Mouse (Mus musculus): ENCODE measurements at regions not wholly inside any gene's neighbourhood (a gene's known extent, or its start where the extent isn't known, plus 50 kb on each side); places are given as distances from the start of the nearest gene placed in this dataset.

DNA sequence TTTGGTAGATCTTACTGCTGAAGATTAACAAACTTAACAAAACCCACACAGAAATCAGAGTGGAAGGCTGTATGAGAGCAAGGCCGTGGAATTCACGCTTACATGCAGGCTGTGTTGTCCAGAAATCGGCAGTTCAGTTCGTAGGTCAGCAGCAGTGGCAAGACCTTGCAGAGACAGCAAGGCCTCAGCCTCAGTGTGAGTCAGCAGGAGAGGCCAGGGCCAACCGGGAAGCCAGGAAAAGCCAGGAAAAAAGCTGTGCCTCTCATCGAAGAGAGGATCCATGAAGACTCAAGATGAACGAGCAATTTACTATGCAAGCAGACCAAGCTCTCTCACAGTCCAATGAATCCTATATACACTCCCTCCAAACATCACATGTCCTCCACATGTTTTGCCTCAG, 103.4 kb upstream of the 1700021F07Rik start:
- no peak for DNase-seq (ENCODE audit: low spot score)

DNA sequence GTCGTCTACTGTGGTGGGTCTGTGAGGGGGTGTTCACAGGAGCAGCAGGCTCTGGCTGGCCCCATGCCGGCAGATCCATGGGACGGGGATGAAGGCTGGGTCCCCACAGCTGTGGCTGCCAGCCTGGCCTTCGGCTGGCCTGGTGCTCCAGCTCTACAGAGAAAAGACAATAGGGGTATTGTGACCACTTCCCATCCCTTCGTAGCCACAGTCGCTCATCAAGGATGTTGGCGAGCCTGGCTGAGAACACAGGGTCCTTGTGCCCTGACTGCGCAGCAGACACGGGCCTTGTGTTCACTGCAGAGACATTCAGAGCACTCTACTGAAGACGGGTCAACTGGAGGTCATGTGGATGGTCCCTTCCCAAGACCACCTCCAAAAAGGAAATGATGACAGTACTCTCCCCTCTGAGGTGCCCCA, 102.4 kb upstream of the 1700021F07Rik start:
- no peak for DNase-seq (ENCODE audit: low spot score)

DNA sequence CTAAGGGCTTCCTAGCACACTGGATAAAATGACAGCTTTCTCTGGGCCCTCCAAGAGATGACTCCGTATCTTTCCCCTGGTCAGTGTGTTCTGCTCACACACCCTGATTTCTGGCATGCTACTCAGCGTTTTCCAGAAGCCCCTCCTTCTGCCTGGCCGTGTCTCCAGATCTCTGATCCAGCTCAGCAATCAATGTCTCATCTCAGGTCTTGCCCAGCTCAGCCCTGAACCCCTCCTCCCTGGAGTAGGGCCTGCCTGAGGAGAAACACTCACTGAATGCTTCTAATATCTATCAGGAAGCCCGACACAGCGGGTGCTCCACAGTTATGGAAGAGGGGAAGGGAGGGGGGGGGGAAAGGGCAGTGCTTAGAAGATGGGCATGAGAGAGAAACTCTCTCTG, 101.9 kb upstream of the 1700021F07Rik start:
- DNase-seq (ENCODE audit: low spot score), result no peak

DNA sequence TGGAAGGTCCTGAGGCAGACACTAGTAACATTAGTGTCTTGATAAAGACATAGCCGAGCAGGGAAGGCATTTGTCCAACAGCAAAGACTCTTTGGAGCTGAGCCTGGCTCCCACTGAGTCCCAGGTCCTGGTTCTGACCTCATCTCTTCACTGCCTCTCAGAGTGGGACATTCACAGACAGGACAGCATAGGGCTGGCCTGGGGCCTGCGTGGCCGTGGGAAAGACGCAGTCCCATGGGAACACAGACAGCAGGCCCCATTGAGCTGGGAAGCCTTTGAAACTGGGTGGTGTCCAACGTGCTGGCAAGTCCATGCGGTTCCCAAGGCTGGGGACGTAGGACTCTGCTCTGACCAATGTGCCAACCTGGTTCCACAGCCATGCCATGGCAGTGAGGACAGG, 97.5 kb upstream of the 1700021F07Rik start:
- DNase-seq (ENCODE audit: low spot score), result no peak

DNA sequence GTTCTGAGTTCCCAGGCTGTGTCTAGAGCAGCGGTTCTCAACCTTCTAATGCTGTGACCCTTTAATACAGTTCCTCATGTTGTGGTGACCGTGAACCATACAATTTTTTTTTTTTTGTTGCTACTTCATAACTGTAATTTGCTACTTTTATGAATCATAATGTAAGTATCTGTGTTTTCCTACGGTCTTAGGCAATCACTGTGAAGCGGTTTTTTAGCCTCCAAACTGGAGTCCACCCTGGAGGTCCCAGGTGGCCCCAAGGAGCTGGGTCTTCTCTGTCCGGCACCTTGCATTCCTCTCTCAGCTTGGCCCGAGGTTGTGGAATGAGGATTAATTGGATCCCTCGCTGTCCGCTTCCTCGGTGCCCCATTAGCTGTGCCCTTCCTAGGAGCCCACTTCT, 96.6 kb upstream of the 1700021F07Rik start:
- DNase-seq (ENCODE audit: low spot score), result no peak

DNA sequence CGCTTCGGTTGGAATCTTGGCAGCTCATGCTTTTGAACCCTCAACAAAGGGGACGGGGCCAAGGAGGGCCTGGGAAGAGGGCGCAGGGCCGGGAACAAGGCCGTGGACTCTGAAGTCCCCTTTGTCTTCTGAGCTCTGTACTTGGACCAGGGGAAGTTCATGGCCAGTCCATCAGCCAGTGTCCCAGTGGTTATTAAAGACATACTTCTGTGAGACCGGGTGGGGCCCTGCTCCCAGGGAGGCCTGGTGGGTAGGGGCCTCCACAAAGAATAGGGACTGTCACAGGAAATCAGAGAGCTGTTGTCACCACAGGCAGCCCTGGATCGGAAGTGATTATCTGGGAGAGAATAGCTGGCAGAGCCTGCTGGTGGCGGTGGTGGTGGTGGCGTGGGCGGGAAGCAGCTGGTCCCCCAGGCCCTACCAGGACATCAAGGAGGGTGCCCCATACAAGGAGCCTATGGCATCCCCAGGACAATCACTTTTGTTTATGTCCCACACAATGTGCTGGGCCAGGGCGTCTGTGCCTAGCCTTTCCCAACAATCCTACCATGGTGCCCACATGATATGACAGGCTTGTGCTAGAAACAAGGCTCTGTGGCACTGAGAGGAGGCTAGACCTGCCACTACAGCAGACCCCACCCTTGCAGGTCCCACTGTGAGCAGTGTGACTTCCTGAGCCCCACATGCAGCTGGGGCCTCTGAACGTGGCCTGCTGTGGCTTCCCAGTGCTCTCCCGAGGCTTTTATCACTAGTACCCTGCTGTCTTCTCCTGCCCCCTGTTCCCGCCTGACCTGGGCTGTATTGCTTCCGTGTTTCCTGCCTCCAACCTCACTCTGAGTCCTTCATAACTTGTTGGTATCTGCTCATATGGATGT, 96.0 kb upstream of the 1700021F07Rik start:
- no peak for DNase-seq (ENCODE audit: low spot score)

DNA sequence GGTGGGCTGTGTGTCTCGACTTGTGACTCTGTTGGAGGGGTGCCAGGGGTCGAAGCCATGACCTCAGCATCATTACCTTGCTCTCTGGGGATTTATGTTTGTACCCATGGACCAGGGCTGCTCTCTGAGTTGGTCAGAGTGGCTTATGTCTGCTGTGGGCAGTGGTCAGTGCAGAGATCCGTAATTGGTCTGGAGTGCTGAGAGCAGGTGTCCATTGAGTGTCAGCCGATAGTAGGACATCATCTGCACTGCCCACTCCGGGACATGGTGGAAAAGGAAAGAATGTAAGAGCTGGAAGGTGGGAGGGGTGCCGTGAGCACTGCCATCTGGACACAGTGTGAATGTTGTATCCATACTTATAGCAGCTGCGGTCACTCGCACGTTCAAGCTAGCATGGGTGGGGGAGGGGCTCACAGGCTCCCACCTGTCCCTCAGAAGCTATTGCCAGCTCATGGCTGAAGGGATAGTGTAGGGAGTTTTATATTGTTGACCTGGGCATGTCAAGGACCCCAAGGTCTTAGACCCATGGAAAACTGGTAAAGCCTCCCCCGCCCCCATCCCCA, 94.4 kb upstream of the 1700021F07Rik start:
- DNase-seq (ENCODE audit: low spot score), result no peak

DNA sequence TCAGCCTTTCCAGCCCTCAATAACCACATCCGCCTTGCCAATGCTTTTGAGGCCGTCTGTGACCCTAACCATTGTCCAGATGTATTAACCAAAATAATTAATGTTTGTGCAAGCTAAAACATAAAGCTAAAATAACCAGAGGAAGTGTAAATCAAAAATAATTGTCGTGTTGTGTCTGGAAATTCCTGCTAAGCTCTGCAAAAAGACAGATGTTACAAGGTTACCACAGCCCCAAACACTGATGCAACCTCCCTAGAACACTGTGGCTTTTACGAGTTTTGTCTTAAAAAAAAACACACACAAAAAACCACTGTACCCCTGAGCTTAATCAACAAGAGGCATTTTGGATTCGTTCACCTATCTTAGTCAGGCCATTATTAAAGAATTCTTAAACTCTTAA, 90.5 kb upstream of the 1700021F07Rik start:
- no peak for DNase-seq (ENCODE audit: low spot score)

DNA sequence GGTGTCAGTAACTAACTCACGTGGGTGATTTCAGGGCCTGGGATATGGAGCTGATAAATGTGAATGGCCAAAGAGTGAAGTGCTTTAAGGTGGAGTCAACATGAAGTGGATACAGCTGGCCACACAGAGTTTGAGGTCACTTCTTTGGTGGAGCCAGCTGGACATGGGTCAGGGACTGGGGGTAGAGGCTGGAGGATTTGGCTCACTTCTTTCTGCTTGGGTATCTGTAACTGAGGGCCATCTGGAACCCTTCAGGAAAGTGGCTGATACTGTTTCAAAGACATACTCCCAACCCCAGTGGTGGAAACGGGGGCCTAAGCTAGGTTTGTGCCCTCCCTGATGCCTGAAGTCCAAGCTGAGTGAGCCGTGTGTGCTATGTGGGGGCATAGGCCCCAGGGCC, 90.1 kb upstream of the 1700021F07Rik start:
- no peak for DNase-seq (ENCODE audit: low spot score)

DNA sequence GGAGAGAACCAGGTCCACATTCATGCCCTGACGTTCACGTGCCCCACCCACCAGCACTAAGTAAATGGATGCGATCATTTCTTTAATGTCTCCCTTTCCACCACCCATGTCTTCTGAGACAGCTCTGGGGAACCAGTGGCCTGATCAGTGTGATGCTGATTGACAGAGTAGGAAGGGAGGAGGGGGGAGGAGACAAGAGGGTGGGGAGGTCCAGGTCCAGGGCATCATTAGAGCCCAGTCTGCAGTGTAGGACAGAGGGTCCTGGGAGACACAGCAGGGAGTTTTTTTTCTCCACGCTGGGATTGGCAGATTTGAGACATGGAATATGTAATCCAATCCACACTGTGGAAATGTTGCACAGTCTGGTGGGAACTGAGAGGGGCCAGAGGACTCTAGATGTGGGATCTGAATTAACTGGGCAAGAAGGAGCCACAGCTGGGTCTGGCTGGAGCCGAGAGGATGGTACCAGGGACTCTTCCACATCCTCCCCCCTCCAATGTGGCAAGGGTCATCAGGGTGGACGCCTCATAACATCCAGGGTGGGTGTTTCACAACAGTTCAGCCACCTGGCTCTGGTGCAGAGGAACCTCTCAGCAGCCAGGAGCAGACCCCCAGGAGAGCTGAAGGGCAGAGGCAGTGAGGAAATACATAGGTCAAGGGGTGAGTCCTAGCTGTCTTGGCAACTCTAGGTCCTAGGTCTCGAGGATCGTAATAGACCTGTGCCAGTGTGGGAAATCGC, 89.3 kb upstream of the 1700021F07Rik start:
- no peak for DNase-seq (ENCODE audit: low spot score)

DNA sequence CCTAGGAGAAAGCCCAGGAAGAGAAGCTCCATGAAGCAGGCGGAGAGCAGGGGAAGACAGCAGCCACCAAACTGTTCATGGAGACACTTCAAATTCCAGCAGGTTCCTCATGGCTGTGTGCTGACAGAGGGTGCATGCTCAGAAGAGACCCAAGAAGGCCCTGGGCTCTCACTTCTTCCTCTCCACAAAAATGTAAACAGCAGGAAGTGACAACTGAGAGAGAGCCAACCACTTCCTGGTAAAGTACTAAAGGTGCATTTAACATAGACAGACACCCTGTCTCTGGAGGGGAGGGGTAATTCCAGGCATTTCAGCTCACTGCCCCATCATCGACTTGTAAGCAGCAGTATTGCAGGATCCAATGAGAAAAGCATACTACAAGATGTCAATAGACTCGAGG, 85.8 kb upstream of the 1700021F07Rik start:
- DNase-seq (ENCODE audit: low spot score), result no peak

DNA sequence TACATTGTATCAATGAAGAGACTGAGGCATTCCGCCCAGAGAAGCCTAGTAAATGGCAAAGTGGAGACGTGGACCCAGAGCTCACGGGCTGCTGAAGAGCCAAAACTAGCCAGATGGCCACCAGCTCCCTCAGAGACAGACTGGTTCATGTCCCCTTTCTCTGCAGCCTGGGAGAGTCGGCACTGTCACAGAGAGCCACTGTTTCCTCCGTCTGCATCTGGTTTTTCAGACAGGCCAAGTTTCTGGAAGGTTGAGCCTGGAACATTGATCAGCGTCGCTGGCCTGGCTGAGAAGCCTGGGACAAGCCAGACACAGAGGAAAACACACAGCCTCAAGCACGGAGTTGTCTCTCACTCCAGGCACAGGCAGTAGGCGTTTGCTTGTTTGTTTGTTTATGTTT, 83.4 kb upstream of the 1700021F07Rik start:
- no peak for DNase-seq (ENCODE audit: low spot score)

DNA sequence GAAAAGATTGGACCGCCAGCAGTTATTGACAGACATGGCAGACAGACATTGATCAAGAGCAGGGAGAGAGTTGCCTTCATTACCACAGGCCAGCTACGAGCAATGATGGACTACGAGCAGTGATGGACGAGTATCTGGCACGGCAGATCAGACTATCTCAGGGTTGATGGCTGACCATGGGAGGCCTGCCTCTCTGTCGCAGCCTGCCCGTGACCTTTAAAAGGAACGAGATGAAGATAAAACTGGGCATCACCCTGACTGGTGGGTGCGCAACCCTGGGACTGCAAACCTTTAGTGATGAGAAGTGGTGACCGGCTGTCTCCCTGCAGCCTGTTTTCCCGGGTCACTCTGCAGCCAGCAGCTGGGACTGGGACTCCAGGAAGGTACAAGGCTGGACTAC, 80.3 kb upstream of the 1700021F07Rik start:
- no peak for DNase-seq (ENCODE audit: low spot score)

DNA sequence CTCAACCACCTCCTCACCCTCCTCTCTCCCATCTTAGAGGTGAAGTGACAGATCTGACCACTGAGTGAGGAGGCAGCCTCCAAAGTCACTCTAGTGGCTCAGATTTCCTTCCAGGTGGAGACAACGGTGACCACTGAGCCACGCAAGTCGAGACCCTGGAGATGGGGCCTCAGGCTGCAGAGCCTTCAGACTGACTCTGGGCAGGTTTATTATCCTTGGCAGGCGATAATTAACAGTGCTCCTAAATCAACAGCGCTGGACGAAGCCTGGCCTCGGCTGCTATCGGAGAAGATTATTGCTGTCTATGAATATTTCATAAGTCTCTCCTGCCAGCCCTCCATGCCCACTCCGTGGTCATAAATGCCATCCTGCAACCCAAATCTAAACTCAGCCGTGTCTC, 79.1 kb upstream of the 1700021F07Rik start:
- no peak for DNase-seq (ENCODE audit: low spot score)

DNA sequence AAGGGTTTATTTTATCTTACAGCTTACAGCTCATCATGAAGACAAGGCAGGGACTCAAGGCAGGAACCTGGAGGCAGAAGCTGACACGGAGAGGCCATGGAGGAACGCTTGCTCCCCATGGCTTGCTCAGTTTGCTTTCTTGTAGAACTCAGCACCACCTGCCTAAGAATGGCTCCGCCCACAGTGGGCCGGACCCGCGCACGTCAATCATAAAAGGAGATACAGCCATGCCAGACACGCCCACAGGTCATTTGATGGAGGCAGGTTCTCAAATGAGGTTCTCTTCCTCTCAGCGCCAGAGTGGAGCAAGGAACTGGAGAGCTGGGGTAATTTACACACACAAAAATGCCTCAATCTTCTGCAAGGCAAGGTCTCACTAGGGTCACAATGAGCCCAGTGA, 78.0 kb upstream of the 1700021F07Rik start:
- no peak for DNase-seq (ENCODE audit: low spot score)

DNA sequence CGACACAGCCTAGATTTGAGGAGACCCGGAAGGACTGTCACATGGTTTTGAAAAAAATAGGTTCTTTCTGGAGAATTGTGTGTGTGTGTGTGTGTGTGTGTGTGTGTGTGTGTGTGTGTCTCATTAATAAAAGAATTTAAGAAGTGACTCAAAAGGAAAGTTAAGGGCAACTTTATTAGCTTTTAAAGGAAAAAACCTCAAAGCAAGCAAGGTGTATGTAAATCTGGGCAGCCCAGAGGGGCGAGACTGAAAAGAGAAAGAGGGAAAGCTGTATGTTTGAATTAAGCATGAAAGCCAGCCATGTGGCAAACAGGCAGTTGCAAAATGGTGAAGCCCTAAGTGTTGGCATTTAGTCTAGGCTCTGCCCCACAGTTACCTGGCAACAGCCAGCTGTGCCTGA, 77.3 kb upstream of the 1700021F07Rik start:
- DNase-seq (ENCODE audit: low spot score), result no peak

DNA sequence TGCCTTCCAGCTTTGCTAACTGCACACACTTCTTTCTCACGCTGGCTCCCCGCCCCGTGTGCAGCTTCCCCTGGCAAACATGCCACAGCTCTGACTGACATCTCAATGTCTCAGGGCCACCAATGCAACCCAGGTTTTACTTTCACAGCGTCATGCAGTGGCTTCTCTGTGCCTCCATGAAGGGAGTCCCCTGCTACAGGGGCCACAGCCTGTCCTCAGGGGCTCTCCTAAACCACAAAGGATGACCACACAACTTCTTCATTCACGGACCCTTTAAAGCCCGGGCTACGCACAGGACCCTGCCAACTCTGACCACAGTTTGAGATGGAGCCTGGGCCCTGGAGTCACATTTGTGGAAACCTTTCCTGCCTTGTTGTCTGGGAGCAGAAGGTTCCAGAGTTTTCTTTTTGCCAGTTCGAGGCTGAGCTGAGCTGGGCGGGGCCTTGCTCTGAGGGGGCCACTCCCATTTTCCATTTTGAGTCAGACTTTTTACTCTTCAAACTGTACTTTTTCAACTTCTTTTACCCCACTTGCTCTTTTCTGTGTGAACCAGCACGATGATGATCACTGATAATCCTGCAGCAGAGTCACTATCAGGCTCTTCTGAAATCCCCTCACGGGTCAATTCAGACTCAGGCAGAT, 73.7 kb upstream of the 1700021F07Rik start:
- DNase-seq (ENCODE audit: low spot score), result no peak

DNA sequence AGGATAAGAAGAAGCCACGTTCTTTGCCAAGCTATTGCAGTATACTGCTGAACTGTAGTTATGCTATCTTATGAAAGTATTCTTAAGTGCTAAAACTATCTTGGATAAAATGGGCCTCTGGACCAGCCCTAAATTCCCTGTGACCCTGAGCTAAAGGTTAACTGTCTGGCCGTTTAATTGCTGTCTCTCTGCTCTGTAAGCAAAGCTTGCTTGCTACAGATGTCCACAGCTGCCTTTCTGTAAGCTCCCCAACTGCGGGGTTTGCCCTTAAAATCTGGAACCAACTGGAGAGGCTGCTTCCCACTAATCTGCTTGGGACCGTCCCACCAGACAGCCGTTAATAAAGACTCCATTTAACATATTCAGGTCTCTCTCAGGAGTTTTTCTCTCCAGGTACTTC, 73.2 kb upstream of the 1700021F07Rik start:
- DNase-seq (ENCODE audit: low spot score), result no peak

DNA sequence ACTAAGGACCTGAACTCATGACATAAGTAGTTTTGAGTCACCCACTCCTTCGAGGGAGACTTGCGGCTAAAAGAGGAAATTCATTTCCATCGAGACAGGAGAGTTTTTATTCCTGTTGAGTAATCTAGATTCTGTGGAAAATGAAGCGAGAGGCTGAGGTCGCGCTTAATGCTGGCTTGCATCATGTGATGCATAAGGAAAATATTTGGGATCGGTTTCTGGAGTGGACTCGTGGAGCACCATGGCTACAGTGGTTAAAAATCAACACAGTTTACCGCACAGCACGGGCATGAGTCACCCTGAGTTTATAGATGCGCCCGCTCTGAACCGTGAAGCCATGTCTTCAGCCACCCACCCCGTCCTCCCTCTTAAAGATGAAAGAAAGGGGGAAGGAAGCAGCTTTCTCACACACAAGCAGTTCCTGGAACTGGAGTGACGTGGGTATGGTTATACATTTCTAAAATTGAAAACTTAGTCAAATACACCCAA, 70.3 kb upstream of the 1700021F07Rik start:
- no peak for DNase-seq (ENCODE audit: low spot score)

DNA sequence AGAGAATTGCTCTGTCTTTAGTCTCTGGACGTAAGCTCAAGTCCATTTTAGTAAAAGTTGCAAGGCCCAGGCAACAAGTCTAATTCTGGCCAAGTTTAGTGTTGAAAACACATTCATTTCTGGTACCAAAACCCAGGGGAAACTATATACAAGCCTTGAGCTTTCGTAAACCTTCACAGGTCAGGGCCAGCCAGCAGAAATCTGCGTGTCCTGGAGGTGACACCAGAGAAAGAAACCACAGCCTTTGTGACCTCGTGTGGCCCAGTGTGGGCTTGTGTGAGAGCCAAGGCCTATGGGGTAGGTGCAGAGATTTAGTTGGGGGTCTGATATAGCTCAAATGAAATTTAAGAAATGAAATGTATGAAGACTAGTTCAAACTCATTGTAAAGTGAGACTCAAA, 69.6 kb upstream of the 1700021F07Rik start:
- no peak for DNase-seq (ENCODE audit: low spot score)

DNA sequence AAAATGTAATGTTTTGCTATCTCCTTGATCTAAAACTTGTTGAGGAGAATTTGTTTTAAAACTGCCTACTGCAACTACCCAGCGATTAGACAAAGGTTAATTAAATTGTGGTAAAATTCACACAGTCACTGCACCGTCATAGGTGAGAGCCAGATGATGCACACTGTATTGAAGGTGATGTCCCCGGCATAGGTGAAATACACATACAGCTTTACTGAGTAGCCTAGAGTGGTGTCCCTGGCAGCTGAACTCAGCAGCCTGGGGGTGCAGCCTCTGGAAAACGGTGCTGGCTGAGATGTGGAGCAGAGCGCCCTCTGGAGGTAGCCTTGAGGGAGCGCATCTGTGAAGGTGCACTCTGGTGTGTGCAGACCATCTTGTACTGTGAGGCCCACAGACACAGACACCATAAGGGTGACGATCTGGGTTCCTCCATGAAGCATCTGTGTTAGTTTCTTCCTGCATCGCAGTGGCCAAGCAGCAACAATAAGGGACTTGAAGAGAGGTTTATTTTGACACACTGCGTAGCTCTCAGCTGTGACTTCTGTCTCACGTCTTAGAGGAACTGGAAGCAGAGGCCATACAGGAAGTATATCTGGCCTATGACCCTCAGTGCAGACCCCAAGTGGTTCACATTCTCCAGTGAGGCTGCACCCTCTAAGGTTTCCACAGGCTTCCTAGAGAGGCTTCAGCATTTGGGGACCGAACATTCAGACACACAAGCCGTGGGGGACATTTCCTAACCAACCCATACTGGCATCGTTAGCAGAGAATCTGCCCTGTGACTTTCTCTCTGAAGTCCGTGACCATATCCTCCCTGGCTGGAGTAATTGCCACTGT, 68.6 kb upstream of the 1700021F07Rik start:
- DNase-seq (ENCODE audit: low spot score), result no peak

DNA sequence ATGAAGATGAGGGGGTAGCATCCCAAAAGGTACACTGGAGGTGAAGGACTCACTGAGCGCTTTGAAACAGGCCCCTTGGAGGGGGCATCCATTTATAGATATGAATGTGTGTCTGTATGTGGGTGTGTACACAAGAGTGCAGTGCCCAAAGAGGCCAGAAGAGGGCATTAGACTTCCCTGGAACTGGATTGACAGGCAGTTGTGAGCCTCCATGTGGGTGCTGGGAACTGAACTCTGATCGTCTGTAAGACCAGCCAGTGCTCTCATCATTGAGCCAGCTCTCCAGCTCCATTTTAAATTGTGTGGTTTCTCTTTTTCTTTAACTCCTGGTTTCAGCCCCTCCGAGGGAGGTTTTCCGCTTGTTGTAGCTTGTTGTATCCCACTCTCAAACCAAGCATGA, 67.6 kb upstream of the 1700021F07Rik start:
- DNase-seq (ENCODE audit: low spot score), result no peak
